Mouse (Mus musculus): ENCODE data around the gene Gm49358.
A peak's percentile ranks its signal among the peaks of the same experiment; 100 is the strongest.

The Gm49358 gene

DNA sequence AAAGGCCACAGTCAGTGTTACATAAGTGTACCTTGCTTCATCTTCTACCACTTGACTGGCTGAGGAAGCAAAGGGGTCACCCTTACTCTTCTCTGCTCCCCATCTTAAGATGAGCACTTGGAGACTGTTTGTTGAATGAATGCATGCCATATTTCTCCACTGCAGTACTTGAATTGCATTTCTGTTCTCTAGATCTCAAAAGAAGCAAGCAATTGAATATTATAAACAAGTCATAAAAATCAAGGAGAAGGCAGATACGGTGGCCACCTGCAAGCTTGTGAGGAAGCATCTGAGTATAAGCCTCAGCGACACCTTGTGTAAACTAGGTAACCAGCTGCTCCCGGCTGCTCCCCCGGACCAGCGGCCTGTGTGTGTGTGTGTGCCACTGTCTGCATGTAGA, at the start of gene Gm49358:
Gm49358 (plus strand) TSS at position 301 of the 400 bp plus-strand sequence.
- DNase-seq (ENCODE audit: low spot score) = no peak

DNA sequence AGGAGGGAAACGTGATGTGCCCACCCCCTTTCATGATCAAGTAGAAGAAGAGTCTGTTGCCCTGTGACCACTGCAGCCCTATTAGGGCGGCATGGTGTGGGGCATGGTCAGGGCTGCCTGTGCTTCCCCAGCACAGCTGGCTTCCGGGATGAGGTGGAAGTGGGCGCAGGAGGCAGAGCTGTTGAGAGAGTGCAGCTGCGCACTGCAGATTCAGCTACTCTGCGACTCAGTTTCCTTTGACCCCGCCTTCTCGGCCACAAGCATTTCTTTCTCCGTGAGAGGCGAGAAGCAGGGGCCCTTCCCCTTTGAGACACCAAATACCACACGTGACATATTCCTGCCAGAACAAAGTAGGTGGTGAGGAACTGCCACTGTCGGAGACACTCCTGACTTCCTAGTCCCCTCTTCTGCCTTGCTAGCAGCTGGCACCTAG, 36.2 kb upstream of the Gm49358 start:
- peak; percentile 30 for DNase-seq (ENCODE audit: low spot score)

DNA sequence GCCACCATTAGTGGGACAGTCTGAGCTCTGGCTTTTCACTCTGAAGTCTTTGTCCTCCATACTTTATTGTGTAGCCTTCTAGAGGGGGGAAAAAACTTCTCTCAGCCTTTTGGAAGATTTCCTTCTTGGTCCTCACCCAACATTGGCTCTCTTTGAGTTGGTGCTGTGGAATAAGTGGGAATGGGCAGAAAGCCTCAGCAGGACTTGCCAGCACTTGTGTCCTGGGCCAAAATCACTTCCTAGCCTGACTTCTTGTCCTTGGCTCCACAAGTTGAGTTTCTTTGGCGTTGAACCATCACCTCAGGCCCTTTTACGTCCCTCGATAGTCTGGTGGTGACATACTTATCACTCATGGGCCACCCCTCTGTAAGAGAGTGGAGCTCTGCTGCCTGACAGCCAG, 35.6 kb upstream of the Gm49358 start:
- no peak for DNase-seq (ENCODE audit: low spot score)

DNA sequence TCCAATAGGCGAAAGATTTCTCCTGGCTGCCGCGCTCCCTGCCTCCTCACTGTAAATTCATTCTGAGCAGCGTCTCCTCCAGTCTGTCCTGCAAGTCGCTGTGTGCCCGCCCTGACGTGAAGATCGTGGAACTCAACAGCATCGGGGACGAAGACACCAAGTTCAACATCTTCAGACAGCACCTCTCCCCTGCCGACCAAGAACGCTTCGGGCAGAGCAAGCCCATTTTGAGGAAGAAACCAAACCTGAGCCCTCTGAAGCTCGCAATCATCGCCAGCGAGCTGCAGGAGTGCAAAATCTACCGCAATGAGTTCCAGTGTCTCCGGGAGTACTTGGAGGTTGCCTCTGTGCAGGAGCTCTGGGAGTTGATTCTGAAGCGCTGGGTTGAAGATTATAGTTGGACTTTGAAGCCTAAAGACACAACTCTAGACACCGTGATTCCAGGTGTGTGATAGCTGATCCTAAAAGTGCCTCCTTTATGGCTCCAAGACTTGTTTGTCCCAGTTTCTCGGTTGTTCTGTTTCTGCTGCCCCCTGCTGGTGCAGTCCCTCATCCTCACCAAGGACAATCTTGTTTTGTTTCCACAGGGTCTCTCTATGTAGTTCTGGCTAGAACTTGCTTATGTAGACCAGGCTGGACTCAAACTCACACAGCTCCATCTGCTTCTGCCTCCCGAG, 32.8 kb upstream of the Gm49358 start:
- DNase-seq (ENCODE audit: low spot score) = peak; percentile 87

DNA sequence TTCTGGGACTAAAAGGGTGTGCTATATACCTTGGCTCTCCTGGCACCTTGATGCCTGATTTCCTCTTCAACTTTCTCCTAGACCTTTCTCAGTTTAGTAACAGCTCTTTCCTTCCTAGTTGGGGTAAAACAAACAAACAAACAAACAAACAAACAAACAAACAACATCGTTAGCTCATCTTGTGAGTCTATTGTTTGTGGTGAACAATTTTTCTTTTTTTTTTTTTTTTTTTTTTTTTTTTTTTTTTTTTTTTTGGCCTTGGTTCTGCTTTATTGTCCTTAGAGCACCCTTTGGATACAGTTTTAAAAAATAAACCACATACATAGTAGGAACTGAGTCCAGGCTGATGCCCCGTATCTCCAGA, 32.3 kb upstream of the Gm49358 start:
- DNase-seq (ENCODE audit: low spot score) = no peak

DNA sequence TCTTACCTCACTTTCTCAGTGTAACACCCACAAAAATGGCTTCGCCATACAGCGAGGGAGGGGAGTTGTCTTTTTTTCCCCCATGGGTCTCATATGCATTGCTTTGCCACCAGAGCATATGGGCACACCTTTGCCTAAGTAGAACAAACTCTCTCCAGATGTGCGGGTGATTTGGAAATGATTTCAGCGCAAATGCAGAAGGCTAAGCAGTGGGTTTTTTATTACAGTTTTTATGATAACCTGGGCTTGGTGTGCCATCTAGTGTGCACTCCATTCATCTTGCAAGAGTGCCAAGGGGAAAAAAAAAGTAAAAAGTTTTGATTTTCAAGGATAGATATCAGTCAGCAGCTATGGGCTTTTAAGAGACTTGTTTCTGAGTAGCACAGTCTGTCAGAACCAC, 28.7 kb upstream of the Gm49358 start:
- DNase-seq (ENCODE audit: low spot score) = no peak

DNA sequence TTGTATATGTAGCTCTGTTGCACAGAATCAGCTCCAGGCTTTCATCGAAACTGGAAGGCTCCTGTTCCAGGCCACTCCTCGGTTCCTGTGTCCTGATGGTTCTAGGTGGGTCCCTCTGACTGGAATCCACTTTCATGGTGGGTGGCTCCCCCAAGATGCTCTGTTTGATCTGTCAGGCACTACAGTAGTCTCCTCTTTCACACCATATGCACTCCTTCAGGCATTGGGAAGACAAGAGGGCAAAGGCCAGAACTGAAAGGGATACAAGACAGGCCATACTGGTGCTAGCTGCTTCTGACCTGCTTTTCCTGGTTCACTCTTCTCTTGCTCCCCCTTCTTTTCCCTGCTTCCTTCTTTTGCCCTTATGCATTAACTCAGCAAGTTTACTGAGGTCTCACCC, 20.9 kb upstream of the Gm49358 start:
- DNase-seq (ENCODE audit: low spot score) = no peak

DNA sequence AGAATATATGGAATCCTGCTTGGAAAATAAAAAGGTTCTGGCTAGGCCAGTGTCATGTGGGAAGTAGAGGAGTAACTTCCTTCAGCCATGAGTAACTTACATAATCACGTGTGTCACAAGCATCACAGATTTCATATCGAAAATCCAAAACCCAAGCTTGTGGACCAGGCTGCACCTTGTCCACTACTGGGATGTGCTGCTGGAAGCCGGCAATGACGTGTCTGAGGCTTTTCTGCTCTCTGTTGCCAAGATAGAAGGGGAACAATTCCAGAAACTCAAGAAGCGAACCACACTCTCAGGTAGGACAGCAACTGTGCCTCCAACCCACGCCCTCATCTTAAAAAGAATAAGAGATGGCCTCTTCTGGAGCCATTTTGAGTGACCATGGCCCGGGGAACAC, 19.5 kb upstream of the Gm49358 start:
- no peak for DNase-seq (ENCODE audit: low spot score)

DNA sequence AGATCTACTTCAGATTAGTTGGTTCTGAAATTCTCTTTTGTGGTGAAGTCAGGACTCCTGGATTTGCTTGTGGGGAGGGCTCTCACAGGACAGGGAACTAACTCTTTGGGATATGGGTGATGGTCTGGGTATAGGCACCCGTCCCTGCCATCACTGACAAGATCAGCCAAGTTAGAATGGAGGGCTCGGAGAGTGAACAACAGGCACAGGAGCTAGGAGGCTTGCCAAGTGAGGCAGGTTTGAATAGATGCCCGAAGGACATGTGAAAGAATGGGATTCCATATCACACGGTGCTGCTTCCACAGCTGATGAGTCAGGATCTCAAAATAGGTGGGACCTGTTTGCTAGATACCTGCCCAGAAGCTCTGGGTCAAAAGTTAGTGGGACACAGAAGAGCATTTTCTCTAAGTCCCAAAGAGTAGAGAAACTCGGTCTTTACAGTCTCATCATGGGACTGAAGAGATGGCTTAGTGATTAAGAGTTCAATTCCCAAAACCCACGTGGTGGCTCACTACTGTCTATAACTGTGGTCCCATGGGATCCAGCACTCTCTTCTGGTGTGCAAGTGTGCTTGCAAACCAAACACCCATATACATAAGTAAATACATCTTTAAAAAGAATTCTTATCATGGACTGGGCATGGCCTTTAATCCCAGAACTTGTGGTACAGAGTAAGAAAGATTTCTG, 7.8 kb upstream of the Gm49358 start:
- DNase-seq (ENCODE audit: low spot score) = no peak

DNA sequence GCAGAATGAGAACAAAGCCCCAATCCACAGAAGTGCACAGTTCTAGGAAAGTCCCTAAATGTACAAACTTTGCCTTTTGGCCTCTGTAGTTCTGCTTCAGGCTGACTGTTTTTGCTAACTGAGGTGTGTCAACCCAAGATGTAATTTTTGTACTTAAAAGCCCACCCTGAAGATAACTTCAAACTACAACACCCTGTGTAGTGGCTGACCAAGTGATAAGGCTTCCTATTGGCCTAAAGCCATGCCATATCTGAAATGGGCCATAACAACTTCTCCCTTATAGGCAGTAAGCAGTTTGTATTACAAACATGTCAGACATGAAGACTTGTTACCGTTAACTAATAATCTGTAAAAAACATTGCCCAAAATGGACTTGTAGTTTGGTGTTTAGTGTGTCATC, 6.0 kb upstream of the Gm49358 start:
- DNase-seq (ENCODE audit: low spot score) = no peak

DNA sequence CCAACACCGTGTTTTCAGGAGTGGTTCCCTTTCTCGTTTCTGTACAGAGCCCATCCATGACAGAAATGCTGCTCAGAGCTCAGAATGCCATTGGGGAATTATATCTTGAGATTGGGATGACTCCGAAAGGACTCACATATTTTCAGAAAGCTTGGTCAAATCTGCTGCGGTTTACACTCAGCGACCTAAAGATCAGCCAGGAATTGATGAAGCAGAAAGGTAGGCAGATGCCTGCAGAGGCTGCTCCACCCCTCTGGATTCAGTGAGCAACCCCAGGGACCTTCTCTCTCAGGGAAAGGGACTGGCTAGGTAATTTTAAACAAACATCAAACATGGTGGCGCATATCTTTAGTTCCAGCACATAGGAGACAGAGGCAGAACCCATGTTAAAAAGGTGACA, 5.6 kb upstream of the Gm49358 start:
- no peak for DNase-seq (ENCODE audit: low spot score)

DNA sequence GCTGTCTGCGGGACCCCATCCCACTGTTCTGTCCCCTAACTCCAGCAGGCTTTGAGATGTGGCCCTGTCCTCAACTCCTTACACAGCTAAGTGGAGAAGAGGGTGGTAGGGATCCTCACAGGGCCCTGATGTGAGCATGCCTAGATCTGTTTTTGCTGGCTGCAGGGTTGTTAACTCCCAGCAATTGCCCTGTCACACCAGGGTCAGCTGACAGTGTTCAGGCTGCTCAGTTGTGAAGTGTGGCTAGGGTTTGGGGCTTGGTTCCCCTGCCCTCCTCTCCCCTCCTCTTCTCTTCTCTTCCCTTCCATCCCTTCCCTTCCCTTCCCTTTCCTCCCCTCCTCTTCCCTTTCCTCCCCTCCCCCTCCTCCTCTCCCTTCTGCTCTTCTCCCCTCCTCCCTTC, 2.5 kb upstream of the Gm49358 start:
- no peak for DNase-seq (ENCODE audit: low spot score)

DNA sequence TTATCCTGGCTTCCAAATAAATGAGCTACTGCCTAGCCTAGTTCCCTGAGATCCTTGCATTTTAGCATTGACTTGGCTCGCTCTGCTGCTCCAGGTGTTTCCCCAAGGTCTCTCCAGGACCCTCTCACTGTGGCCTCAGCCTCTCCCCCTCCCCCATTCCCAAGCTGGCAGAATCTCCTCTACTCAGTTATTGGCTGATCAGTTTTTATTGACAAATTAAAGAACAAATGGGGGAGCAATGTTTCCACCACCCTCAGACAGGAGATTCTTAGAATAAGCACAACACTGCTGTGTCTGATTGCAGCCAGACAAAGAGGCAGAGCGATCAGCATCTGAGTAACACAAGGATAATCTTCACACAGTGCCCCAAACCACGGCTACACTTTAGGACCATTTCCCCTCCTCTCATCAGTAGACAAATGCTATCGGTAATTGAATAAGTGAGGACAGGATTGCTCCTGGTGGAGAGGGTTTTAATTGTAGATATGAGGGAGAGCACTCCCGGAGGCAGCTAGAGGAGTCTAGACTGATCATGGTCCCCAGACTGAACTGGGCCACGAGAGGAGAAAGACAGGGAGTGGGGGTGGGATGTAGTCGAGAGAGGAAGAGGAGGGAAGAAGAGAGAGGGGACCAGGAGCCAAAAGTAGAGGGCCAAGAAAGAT, 1.9 kb upstream of the Gm49358 start:
- DNase-seq (ENCODE audit: low spot score) = no peak

DNA sequence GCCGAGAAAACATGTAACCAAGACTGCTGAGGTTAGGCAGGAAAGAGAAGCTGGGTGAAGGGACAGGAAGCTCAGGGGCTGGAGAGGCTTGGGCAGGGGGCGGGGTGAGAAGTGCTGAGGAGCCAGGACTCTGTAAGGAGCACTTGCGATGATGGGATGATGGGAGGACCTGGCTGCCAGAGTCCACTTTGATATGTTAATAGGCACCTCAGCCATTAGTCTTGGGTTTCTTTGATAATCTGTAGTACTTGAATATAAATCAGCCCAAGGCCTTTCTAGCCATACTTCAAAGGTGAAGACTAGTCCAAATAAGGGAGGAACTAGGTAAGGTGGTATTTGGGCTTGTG, 1.4 kb upstream of the Gm49358 start:
- DNase-seq (ENCODE audit: low spot score) = no peak

DNA sequence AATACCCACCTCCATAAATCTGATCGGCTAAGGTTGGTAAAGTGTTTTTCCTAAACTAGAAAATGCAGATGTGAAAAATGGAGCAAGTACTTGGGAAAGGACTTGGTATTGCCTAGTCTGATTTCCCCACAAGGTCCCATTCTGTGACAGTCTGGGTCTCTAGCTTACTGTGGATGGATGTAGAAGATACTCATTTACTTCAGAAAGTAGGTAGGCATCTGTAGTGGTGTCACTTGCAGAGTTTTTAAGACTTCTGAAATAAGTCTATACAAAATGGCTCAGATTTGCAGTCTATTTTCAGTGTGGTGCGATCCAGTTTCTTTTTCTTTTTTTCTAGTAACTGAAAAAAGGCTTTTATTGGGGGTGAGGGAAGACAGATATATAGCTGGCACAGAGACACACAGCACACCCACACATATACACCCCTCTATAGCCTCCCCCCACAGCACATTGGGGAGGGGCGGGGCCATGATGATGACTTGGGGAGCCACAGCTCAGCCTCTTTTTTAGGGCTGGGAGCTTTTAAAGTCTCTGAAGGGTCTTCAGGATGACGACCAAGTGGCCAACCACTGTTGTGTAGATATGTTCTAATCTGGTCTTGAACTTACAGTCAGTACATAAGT, 1.7 kb downstream of the Gm49358 start:
- DNase-seq (ENCODE audit: low spot score) = no peak

DNA sequence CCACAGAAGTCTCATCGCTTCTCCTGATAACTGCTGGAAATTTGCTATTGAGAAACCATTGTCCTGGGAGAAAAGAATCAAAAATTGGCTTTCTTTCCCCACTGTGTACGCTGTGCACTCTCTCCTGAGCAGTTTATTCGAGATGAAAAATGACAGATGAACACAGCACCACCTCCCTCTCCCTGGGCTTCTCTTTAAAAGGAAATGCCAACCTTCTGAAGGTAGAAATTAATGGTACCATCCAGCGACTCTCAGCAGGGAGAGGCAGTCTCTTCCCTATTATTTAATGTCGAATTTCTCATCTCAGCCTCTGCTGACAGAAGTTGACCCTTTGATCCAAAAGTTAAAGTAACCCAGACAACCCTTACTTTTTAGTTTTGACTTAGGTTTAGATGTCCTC, 5.4 kb downstream of the Gm49358 start:
- DNase-seq (ENCODE audit: low spot score) = no peak

DNA sequence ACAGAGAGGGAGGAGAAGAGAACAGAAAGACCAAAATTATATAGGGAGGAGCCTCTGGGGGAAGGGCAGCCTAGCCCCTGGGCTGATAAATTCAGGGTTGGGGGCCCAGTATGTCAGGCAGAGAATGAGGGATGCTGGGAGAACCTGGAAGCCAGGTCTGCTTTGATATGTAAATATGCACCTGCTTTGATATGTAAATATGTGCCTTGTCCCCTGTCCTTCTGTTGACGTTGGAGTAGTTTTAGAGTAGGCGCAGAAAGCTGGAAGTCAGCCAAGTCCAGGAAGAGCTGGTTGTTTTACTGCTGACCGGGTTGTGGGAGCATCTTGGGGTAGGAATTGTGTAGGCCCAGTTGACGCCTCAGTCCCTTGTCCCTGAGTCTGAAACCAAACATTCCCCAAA, 6.0 kb downstream of the Gm49358 start:
- DNase-seq (ENCODE audit: low spot score) = no peak

DNA sequence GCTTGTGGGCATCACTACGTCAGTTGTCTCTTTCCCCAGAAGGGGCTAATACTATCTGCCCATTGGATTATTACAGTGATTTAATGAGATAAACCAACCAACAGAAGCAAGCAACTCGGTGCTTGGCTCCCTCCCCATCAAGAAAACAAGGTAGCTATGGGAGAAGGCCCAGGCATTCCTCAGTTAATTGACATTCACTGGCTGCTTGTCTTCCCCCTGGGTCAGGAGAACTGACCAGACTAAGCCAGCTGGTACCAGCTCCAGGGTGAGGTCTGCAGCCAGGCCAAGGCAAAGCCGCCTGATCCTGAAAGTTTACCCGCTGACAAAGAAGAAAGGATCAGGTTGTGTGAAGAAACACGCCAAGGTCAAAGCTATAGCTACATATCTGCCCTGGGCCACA, 7.9 kb downstream of the Gm49358 start:
- no peak for DNase-seq (ENCODE audit: low spot score)

DNA sequence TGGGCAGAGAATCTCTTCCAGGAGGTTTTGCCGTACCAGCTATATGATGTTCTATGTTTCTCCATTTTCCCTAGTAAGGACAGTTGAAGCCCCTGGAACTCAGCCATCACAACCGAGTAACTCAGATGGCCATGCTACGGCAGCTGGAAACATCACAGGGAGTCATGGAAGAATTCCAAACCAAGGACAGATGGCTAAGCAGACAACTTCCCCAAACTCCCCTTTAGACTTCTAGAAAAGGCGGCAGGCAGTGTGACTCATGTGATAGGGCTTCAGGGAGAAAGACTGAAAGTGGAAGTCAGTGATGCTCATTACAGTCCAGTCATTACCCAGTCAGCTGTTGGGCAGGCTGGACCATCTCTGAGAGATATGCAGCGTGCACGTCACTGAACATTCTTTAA, 8.5 kb downstream of the Gm49358 start:
- no peak for DNase-seq (ENCODE audit: low spot score)

DNA sequence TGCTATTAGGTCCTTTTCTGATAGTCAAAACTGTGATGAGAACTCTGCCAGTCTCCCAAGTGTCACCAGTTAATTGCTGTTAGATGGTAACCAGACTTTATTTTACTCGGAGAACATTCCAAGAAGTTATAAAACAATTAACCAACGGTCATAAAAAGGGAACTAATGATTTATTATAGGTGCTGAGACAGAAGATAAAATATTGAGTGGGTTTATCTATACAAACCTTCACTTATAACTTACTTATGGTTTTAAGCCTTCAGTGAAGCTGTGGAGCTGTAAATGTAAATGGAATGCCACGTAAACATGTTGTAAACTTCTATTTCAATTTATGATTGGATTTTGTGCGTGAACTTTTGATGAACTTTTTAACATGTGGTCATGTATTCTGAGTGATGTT, 9.6 kb downstream of the Gm49358 start:
- no peak for DNase-seq (ENCODE audit: low spot score)

DNA sequence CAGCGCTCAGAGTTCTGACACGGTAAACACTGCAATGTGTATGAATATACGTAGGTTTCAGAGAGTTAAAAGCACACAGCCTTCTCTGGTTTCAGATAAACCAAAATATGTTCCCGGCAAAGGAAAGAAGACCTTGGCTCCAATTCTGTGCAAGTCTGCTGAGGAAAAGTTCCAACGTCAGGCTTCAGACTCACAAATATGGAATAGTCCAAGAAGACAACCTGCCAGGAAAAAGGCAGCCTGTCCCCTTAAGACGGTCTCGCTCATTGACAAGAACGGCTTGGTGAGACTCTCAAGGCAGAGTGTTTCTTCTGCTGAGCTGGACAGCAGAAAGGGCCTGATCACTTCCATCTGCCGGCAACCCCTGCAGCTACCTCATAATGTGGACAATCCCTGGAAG, 12.5 kb downstream of the Gm49358 start:
- peak; percentile 18 for DNase-seq (ENCODE audit: low spot score)

DNA sequence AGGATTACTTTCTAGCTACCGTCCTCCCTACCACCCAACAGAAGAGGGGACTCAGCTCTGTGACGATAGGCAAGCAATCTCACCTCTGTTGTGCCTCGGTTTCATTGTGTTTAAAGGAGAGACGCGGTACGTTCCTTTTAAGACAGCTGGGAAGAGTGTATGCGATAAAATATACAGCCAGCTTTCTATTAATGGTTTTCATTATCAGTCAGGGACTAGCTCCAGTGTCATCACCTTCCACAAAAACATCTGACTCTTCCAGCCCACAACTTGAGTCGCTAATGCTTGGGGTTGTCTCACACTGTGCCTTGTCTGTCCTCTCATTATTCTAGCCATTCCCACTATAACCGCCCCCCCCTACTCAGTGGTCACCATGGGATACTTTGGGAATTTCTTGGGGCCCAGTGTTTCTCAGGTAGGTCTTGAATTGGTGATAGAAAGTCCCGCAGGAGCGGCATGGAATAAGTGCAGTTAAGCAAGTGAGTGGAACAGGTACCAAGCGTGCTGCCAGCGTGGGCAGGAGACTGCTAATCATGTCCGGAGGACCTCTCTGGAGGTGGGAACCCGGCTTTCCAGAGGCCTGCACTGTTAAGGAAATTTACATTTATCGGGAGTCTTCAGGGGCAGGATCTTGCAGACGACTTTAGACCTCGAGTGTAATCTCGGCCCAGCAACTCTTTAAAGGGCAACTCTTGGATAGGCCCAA, 14.0 kb downstream of the Gm49358 start:
- DNase-seq (ENCODE audit: low spot score) = no peak
